Mouse (Mus musculus) E14TG2a.4 (cell line): ENCODE data around the gene Swsap1.

Source experiments
- H3K27me3 ChIP-seq: 2 replicates; pipeline ENCODE4 v1.6.1; 2014; ENCODE audit warnings: low read length, control low read depth; ENCODE audit not compliant: insufficient read depth
- H3K36me3 ChIP-seq: 2 replicates; pipeline ENCODE4 v1.6.1; 2014; ENCODE audit warnings: low read length, control low read depth; ENCODE audit not compliant: insufficient read depth
- H3K4me1 ChIP-seq: replicated peaks from 2 replicates; pipeline ENCODE4 v1.6.1; 2014; ENCODE audit warnings: low read depth, low read length, control low read depth
- H3K4me3 ChIP-seq: replicated peaks from 2 replicates; pipeline ENCODE4 v1.5.1; 2014; ENCODE audit warnings: mild to moderate bottlenecking, low read length
- H3K9me3 ChIP-seq: 2 replicates; pipeline ENCODE4 v1.6.1; 2014; ENCODE audit warnings: low read length, control low read depth
- CTCF ChIP-seq: conservative IDR thresholded peaks from 2 replicates; pipeline ENCODE4 v1.5.1; 2014; ENCODE audit warnings: low read length
- NANOG ChIP-seq: IDR thresholded peaks from 2 replicates; pipeline ENCODE4 v1.6.1; 2014; ENCODE audit warnings: borderline replicate concordance, low read length, mixed read lengths
- POU5F1 ChIP-seq: IDR thresholded peaks from 2 replicates; pipeline ENCODE4 v1.6.1; 2014; ENCODE audit warnings: low read length, borderline replicate concordance

Swsap1 gene

DNA sequence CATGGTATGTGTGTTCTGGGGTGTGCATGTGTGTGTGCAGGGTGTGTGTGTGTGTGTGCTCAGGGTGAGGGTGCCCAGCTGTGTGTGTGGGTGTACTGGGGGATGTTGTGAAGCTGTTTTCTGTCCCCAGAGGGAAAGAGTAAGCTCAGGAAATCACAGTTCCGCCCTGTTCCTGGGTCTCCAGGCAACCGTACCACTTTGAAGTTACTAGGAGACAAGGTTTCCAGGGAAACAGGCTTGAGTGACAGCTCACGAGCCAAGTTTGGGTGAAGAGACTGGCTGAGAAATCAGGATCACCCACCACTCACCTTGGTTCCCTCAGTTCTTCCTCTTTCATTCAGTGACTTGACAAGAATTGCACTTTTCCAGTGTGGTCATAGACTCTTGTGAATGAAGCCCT, 2.0 kb upstream of the Swsap1 start:
- Histone ChIP-seq H3K4me3 (no peak overlapping the region), H3K36me3 (peaks cover 20% of the 10 kb centered on the region), H3K4me1 (peaks cover 31% of the 10 kb centered on the region), H3K27me3 (peaks cover 15% of the 10 kb centered on the region), H3K9me3 (0 out of 2 replicates have a peak, but pooled peaks cover 4% of the 10 kb centered on the region)
- TF ChIP-seq POU5F1 (no peak), CTCF (no peak), NANOG (no peak)

DNA sequence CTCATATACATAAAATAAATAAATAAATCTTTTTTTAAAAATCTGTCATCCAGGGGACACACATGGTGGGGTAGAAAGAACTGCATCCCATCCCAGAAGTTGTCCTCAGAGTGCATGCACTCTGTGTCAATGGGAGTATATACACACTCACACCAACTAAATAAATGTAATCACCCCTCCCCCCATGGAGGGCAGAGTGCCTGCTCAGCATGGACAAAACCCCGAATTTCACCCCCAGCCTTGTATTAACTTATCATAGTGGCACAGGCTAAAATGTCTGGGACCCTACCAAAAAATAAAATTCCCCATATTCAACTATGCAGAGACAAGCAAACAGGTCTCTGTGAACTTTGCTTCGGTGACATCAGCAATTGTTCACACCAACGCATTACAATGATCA, 920 bp upstream of the Swsap1 start:
- Histone ChIP-seq H3K4me3 (peak overlapping the region; percentile 89), H3K9me3 (0 out of 2 replicates have a peak, but pooled peaks cover 4% of the 10 kb centered on the region), H3K4me1 (peaks cover 34% of the 10 kb centered on the region), H3K27me3 (peaks cover 13% of the 10 kb centered on the region), H3K36me3 (peaks cover 29% of the 10 kb centered on the region)
- TF ChIP-seq NANOG: no peak
- no peak for TF ChIP-seq CTCF
- TF ChIP-seq POU5F1: no peak

DNA sequence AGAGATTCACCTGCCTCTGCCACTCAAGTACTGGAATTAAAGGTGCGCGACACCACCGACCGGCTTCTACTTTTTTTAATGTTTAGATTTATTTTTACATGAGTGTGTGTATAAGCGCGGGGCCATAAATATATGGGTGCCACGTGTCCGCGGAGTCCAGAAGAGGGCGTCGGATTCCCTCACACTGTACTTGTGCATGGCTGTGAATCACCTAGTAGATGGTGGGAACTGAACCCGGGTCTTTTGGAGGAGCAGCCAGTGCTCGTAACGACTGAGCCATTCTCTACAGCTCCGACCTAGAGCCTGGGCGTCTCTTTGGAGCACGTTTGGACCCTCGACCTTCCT, 358 bp upstream of the Swsap1 start:
- H3K36me3 ChIP-seq: peaks cover 31% of the 10 kb centered on the region
- peaks cover 40% of the 10 kb centered on the region for H3K4me1 ChIP-seq
- 0 out of 2 replicates have a peak, but pooled peaks cover 4% of the 10 kb centered on the region for H3K9me3 ChIP-seq
- H3K27me3 ChIP-seq: peaks cover 13% of the 10 kb centered on the region
- TF ChIP-seq POU5F1 (no peak), NANOG (no peak), CTCF (0 out of 2 replicates have a peak, but pooled peaks have one; percentile 1)
- H3K4me3 ChIP-seq: peak overlapping the region; percentile 89

DNA sequence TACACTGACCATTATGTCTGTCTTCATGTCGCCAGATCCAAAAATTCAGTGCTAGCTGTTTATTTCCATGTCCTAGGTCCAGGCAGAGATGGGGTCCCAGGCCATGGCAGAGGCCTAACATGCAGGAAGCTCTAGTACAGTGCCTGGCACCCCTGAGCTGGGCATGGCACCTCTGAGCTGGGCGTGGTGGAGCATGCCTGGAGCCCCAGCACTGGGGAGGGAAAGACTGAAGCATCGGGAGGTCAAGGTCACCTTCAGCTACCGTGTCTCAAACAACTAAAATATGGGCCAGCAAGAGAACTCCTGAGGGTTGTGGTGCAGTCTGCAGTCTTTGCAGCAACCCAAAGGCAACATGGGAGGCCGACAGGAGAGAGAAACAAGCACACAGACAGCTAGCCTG, 2.8 kb downstream of the Swsap1 start:
- Histone ChIP-seq H3K27me3 (peaks cover 45% of the 10 kb centered on the region), H3K9me3 (no peaks in the 10 kb centered on the region), H3K4me3 (peak overlapping the region; percentile 23), H3K36me3 (peaks cover 31% of the 10 kb centered on the region), H3K4me1 (peaks cover 72% of the 10 kb centered on the region)
- TF ChIP-seq CTCF: no peak
- no peak for TF ChIP-seq NANOG
- no peak for TF ChIP-seq POU5F1

DNA sequence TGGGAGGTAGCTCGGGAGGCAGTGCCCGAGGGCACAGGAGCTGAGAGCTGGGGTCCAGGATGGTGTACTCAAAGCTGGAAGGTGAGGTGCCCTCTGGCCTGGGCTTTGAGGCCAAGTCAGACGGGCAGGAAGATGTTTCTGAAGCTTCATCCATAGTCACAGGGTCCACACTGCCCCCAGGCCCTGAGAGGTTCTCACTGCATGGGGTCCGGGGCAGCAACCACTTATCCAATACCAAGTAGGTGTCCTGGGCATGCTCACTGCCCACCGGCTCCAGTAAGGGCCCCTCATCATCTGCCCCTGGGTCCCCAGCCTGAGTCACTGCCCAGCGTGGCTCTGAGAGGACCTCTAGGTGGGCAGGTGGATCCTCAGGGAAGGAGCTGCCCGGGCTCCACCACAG, 3.7 kb downstream of the Swsap1 start:
- Histone ChIP-seq H3K9me3 (no peaks in the 10 kb centered on the region), H3K4me1 (peaks cover 74% of the 10 kb centered on the region), H3K27me3 (peaks cover 54% of the 10 kb centered on the region), H3K4me3 (no peak overlapping the region), H3K36me3 (peaks cover 31% of the 10 kb centered on the region)
- no peak for TF ChIP-seq CTCF
- TF ChIP-seq POU5F1: no peak
- TF ChIP-seq NANOG: no peak

DNA sequence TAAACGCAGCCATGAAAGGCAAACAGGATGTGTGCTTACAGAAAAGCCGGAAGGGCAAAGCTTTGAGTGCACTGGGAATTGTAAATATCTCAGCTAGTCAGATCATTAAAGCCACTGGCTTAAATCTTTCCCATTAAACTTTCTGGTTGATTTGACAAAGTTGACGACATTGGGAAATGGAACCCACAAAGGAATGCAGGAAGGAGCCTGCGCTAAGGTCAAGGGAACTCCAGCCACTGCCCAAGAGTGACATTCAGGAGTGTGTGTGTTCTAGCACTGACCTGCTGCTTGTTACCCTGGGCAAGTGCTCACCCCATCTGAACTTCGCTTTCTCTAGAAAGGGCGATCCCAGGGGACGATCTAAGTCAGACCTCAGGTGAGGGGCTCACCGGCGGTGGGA, 4.6 kb downstream of the Swsap1 start:
- Histone ChIP-seq H3K36me3 (peaks cover 31% of the 10 kb centered on the region), H3K4me1 (peaks cover 69% of the 10 kb centered on the region), H3K9me3 (no peaks in the 10 kb centered on the region), H3K4me3 (peak overlapping the region; percentile 74), H3K27me3 (peaks cover 55% of the 10 kb centered on the region)
- TF ChIP-seq CTCF (no peak), NANOG (no peak), POU5F1 (no peak)

DNA sequence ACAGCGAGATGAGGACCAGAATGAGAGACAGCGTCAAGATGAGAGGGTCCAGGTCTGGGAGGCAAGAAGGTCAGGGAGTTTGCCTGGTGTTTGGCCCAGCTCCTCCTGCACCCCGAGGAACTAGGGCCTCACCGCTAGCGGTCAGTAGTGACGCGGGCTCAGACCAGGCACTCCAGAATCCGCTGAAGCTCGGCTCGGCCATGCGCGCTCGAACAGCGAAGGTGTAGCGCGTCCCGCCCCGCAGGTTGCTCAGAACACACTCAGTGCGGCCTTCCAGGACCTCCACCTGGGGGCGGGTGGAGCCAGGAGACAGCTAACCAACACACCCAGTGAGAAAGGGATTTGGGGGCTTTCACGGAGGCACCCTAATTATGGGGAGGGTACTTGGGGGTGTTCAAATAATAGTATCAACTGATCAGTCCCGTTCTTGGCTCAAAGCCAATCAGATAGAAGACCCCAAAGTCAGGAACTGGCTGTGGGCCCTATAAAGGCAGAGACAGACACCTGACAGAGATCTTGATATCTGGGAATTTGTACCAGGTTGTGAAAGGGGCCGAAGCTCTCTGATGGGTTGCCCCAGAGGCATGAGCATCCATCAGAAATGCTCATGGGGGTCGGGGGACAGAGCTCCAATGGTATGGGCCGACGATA, 5.1 kb downstream of the Swsap1 start:
- TF ChIP-seq POU5F1 (no peak), NANOG (no peak)
- H3K4me1 ChIP-seq: peaks cover 69% of the 10 kb centered on the region

DNA sequence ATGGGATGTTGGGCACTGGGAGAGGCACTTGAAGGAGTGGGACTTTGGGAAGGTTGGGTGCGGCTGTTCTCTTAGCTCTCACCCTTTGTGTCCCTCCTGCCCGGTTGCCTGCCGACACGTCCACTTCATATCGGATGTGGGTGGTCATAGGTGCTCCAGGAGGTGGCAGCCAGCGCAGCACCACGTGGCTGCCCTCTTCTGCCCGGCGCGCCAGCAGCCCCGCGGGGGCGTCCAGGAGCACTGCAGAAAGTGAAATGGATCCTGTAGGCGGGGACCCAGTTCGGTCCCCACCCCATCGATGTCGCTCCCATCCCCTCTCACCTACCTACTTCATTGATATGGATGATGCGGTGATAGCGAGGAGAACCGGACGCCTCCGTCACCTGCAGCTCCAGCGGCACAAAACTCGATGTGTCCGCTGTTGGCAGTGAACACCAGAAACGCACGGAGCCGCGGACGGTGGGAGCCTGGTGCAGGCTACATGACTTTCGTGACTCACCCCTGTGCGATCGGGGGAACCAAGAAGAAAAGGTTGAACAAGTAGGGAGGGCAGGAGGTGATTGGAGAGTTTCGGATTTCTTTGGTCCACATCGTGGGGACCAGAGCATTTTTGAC, 5.9 kb downstream of the Swsap1 start:
- Histone ChIP-seq H3K4me1 (peaks cover 64% of the 10 kb centered on the region), H3K9me3 (no peaks in the 10 kb centered on the region), H3K27me3 (peaks cover 55% of the 10 kb centered on the region), H3K36me3 (peaks cover 31% of the 10 kb centered on the region), H3K4me3 (peak overlapping the region; percentile 74)
- TF ChIP-seq CTCF (no peak), POU5F1 (no peak), NANOG (no peak)

More for the DNA sequence above, 5.1 kb downstream of the Swsap1 start:
- peak overlapping the region; percentile 74 for H3K4me3 ChIP-seq
- no peaks in the 10 kb centered on the region for H3K9me3 ChIP-seq
- peaks cover 55% of the 10 kb centered on the region for H3K27me3 ChIP-seq
- peaks cover 31% of the 10 kb centered on the region for H3K36me3 ChIP-seq
